ENCODE assay signal across 11 mouse cellular contexts in the genomic region with DNA sequence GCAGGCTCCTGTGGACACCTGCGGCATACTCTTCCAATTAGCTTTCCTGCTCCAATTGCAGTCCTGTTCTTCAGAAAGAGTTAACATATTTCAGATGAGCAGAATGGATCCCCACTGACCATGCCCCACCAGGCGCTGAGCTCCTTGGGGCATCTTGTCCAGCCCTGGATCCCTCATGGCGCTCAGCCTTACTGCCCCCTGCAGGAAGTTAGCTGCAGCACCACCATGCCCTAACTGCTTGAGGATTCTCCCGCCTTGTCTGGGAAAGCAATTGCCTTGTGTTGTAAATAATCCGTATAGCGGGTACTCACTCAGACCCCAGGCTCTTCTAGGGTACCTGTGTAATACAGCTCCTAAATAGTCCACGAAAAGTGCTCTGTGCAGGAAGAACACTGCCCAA. TPM values are rescaled to one million over a fixed set of nuclear protein-coding genes. Genes with fewer than 3 reads are reported as not detected.
DNase-seq lines count a peak whose midpoint lies in the region; ATAC-seq and TF ChIP-seq lines count a peak whose summit lies in the region.
"Had no signal": no experiment of that assay in that cellular context is flagged by ENCODE, and none has a peak within 500 bp of the region (broad histone marks: within the 10 kb centered on the region; RNA-seq: fewer than 3 reads in every experiment).

No protein-coding gene starts in this region.

- no peak overlapping the region for H3K4me2 ChIP-seq in lung, postnatal 0 days (replicated peaks; ENCODE audit: low read depth, low read length)
- H3K4me2 ChIP-seq: liver, embryonic 15.5 days had no signal

- no peaks in the 10 kb centered on the region for H3K4me1 ChIP-seq in heart, adult 2 months (ENCODE audit: control insufficient read depth, insufficient read depth, low read length)
- no peaks in the 10 kb centered on the region for H3K4me1 ChIP-seq in lung, postnatal 0 days (ENCODE audit: insufficient read depth, low read depth, low read length)
- H3K4me1 ChIP-seq: liver, embryonic 15.5 days had no signal

- no peak overlapping the region for H3K9ac ChIP-seq in heart, adult 2 months (ENCODE audit: low read depth, low read length)
- H3K9ac ChIP-seq in lung, postnatal 0 days (replicated peaks; ENCODE audit: low read depth) = no peak overlapping the region
- H3K9ac ChIP-seq: liver, embryonic 15.5 days had no signal

- no peak for TF ChIP-seq EP300 in heart, adult 2 months (IDR thresholded peaks at IDR 0.05; ENCODE audit: insufficient read depth, low read depth, low read length)
- TF ChIP-seq EP300 in lung, postnatal 0 days (IDR thresholded peaks at IDR 0.05) = no peak

- H3K4me3 ChIP-seq in heart, adult 2 months = no peak overlapping the region
- no peak overlapping the region for H3K4me3 ChIP-seq in lung, postnatal 0 days (ENCODE audit: low read depth, low read length)
- H3K4me3 ChIP-seq: liver, embryonic 15.5 days had no signal

- intact Hi-C loops in heart, adult 2 months (cut with DNase I) = no loop called here

- no peaks in the 10 kb centered on the region; the same call in 1 of the 2 replicates for H3K27me3 ChIP-seq in heart, adult 2 months (ENCODE audit: control insufficient read depth, insufficient read depth, low read length)
- H3K27me3 ChIP-seq in lung, postnatal 0 days (replicated peaks; ENCODE audit: insufficient read depth, low read length) = no peaks in the 10 kb centered on the region
- H3K27me3 ChIP-seq: liver, embryonic 15.5 days had no signal

- no peaks in the 10 kb centered on the region for H3K36me3 ChIP-seq in heart, adult 2 months (ENCODE audit: control insufficient read depth, insufficient read depth, low read length)
- H3K36me3 ChIP-seq in lung, postnatal 0 days (ENCODE audit: insufficient read depth, low read length) = no peaks in the 10 kb centered on the region
- H3K36me3 ChIP-seq: G1E; liver, embryonic 15.5 days had no signal

- no peak for TF ChIP-seq POLR2A in heart, adult 2 months (IDR thresholded peaks at IDR 0.05; ENCODE audit: insufficient read depth, low read depth, low read length)

- no peak overlapping the region for H3K27ac ChIP-seq in heart, adult 2 months
- H3K27ac ChIP-seq in lung, postnatal 0 days (ENCODE audit: low read length) = no peak overlapping the region
- H3K27ac ChIP-seq: liver, embryonic 15.5 days had no signal

- H3K9me3 ChIP-seq in lung, postnatal 0 days (ENCODE audit: low read length) = no peaks in the 10 kb centered on the region
- H3K9me3 ChIP-seq: liver, embryonic 15.5 days had no signal

- no peaks in the 10 kb centered on the region for H3K79me2 ChIP-seq in heart, adult 2 months (replicated peaks; ENCODE audit: control insufficient read depth, insufficient read depth, low read length)

- ATAC-seq in lung, postnatal 0 days = no peak

- TF ChIP-seq CTCF in heart, adult 2 months (IDR thresholded peaks at IDR 0.05) = peak; percentile 59
- peak; percentile 61 for TF ChIP-seq CTCF in lung, postnatal 0 days (IDR thresholded peaks at IDR 0.05)

- 74% methylated on average over 7 of the region's 7 CpGs for WGBS in heart, adult 2 months
- 82% methylated on average over 7 of the region's 7 CpGs for WGBS in lung, postnatal 0 days

- DNase-seq in heart, adult 2 months = no peak
- DNase-seq in heart, adult 9 months (ENCODE audit: low spot score in 2 of 2) = no peak
- no peak for DNase-seq in lung, postnatal 0 days (ENCODE audit: low spot score)
- no peak for DNase-seq in lung, postnatal 10 days
- peak; percentile 37 to 47 for DNase-seq in adrenal gland, postnatal 36 days
- DNase-seq in retina, embryonic 14.5 days (ENCODE audit: low spot score) = peak; percentile 49
- DNase-seq in B cell, adult 2 months = no peak
- no peak for DNase-seq in urinary bladder, postnatal 10 days (ENCODE audit: low spot score)
- DNase-seq: cerebellum, adult 9-11 months had no signal

RNA-seq across cellular contexts. Expression of a gene that starts 42.0 kb away (rescaled TPM):
- 1 to 10 TPM; 6.3 to 8.3 TPM for total RNA-seq in heart, adult 2 months (2021)
- 3.9 and 4.1 TPM in 2 replicates for polyA plus RNA-seq in heart, adult 2 months (2012; rRNA removed)
- 6.9 and 13.8 TPM in 2 replicates for polyA plus RNA-seq in lung, postnatal 0 days (2015; fragmentation: Nextera tagmentation; extraction: Ambion mirVana)
- total RNA-seq in adrenal gland, postnatal 36 days (2021) = 1 to 10 TPM; 1.0 to 3.6 TPM
- polyA plus RNA-seq: G1E; liver, embryonic 15.5 days had no signal

Comparison
In these comparisons a context has a peak if more than half of its experiments do, and no peak if none do; other contexts are left out.
1. DNase-seq: peak in adrenal gland, postnatal 36 days (2 of 2) and retina, embryonic 14.5 days (single experiment); none in heart, adult 2 months (0 of 2), heart, adult 9 months (0 of 2), lung, postnatal 0 days (single experiment), lung, postnatal 10 days (single experiment), B cell, adult 2 months (0 of 2) and urinary bladder, postnatal 10 days (single experiment).